Mouse (Mus musculus) right cerebral cortex, adult 2 months (tissue): ENCODE measurements around the gene Zscan29.
"Not testable (repeated sequence)": the region's sequence is repeated elsewhere in the genome, so short reads cannot be mapped to it uniquely, and the experiment has no call there.

Source experiments
- DNase-seq, 2 experiments: peaks; one replicate each; pipeline ENCODE4 v3.0.0; 2021 to 2022; ENCODE audit warnings: low spot score in 2 of 2

Gene Zscan29

GRCm38 (mm10) chr2:121137371-121137770 lies 33.6 kb downstream of the Zscan29 start:
- DNase-seq = no peak

- DNase-seq = no peak
Measured at GRCm38 (mm10) chr2:121132822-121133221, 38.1 kb downstream of the Zscan29 start.

- DNase-seq = no peak
Measured at GRCm38 (mm10) chr2:121128865-121129620, 41.9 kb downstream of the Zscan29 start.

GRCm38 (mm10) chr2:121127536-121127935 lies 43.4 kb downstream of the Zscan29 start:
- no peak for DNase-seq

GRCm38 (mm10) chr2:121126302-121126701 lies 44.6 kb downstream of the Zscan29 start:
- DNase-seq = not testable (repeated sequence)

- no peak for DNase-seq
Measured at GRCm38 (mm10) chr2:121119260-121119659, 51.7 kb downstream of the Zscan29 start.

DNA sequence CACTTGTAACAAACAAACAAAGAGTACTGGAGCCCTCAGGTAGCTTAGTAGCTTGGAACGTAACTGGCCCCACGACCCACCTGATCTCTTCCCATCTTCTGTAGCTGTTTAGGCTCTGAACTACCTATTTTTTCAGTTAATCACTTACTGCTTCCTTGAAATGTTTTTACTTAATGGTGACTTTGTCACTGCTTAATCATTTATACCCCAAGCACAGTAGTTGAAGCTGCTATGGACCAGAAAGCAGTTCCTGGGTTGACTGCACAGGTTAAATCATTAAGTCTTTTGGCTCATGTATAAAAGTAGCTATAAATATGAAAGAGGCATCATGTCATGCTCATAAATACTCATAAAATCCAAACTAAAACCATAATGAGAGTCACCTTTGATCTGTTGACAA lies 55.5 kb downstream of the Zscan29 start:
- no peak for DNase-seq

- DNase-seq = no peak
Measured at GRCm38 (mm10) chr2:121109695-121110094, 61.2 kb downstream of the Zscan29 start, which contains the start of gene Tgm7. Gene Tgm7 (minus strand): TSS chr2:121109795.
